Mouse (Mus musculus) NIH3T3 (cell line): Measurements from ENCODE around the gene Dkkl1.

Experiments
- DNase-seq: peaks from one replicate; pipeline ENCODE4 v3.0.0-alpha.2; 2012; ENCODE audit warnings: low read depth

Gene Dkkl1

GRCm38 (mm10) chr7:45193406-45193805, 18.5 kb downstream of the Dkkl1 start:
- DNase-seq: no peak

- DNase-seq: no peak
Measured at GRCm38 (mm10) chr7:45192585-45193310, 19.2 kb downstream of the Dkkl1 start.

DNA sequence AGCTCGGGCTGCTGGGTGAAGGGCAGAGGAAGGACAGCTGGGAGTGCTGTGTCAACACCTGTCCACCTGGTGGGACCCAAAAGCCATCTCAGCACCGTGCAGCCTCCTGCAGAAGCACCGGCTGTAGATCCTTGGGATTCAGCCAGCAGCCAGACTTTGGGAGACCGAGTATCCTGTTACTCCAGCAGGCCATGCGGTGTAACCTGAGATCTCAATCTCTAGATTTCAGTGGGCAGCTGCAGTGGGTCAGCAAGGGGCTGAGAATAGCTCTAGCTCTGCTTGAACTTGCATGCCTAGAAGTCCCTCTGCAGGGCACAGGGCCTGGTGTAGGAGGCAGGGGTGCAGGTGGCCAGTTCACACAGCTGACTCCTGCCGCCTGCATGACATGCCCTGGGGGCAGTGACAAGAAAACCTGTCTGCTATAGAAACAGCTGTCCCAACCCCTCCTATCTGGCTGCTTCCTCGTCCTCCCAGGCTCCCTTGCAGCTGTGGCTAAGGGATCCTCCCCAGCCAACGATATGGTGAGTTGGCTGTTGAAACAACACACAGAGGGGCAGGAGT, 20.1 kb downstream of the Dkkl1 start:
- peak; percentile 66 for DNase-seq

DNA sequence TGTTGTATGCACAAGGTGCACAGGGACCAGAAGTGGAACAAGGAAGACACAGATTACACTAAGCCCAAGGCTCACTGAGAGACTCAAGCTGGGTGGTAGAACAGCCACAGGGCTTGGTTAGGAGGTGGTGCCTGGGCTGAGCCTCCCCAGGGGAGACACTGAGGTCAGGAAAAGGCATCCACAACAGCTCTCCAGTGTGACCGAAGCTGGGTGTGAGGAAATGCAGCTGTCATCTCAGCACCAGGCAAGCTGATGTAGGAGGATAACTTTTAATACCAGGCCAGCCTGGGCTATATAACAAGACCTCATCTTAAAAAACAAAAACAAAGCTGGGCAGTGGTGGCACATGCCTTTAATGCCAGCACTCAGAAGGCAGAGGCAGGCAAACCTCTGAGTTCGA, 20.8 kb downstream of the Dkkl1 start:
- no peak for DNase-seq

- peak; percentile 35 for DNase-seq
Measured at GRCm38 (mm10) chr7:45190186-45190585, 21.8 kb downstream of the Dkkl1 start.

GRCm38 (mm10) chr7:45189600-45189999, 22.3 kb downstream of the Dkkl1 start:
- no peak for DNase-seq

- DNase-seq: no peak
Measured at GRCm38 (mm10) chr7:45185921-45186320, 26.0 kb downstream of the Dkkl1 start.

DNA sequence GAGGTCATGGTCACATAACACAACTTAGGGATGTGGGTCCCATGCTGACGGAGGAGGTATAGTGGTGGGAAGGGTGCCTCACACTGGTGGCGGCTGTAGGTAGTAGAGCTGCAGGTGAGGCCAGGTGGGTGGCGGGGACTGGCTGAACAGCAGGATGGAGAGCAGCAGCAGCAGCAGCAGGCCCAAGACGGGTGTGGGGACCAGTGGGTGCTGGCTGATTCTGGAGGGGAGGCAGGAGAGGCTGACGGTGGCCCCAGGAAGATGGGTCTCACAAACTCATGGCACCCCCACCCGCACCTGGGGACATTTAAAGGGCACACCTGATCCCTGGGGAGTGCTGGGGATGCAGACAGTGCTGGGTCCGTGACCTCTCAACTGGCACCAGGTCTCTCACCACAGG, 28.3 kb downstream of the Dkkl1 start:
- no peak for DNase-seq

DNA sequence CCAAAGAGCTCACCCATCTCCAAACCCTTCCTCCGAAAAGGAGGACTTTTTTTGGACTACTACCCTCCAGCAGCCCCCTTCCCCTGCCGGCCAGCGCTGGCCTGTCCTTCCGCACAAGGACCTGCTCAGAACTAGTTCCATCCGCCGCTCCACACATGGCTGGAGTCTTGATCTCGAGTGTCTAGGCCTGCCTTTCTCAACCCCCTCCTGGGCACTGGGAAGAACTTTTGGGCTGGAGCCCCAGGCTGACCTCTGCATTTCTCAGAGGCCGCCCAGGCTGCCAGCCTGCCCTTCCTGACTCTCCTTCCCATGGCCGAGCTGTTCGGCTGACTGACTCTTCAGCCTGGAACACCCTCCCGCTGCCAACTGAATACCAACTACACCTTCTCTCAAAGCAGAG, 29.3 kb downstream of the Dkkl1 start:
- DNase-seq: no peak

- peak; percentile 25 for DNase-seq
Measured at GRCm38 (mm10) chr7:45182199-45182601, 29.7 kb downstream of the Dkkl1 start.

DNA sequence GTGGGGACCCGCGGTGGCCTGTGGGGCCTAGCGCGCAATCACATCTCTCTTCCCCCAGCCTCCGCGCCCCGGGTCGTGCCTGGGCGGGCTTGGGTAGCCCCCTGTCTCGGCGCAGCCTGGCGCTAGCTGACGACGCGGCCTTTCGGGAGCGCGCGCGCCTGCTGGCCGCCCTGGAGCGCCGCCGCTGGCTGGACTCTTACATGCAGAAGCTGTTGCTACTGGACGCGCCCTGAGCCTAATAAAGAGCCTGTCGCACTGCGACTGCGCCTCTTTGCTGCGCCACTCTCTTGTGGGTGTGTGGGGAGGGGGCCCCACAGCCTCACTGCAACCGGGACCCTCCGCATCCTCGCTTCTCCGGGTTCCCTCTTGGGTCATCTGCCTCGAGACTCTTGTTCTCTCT, 30.4 kb downstream of the Dkkl1 start:
- no peak for DNase-seq

DNA sequence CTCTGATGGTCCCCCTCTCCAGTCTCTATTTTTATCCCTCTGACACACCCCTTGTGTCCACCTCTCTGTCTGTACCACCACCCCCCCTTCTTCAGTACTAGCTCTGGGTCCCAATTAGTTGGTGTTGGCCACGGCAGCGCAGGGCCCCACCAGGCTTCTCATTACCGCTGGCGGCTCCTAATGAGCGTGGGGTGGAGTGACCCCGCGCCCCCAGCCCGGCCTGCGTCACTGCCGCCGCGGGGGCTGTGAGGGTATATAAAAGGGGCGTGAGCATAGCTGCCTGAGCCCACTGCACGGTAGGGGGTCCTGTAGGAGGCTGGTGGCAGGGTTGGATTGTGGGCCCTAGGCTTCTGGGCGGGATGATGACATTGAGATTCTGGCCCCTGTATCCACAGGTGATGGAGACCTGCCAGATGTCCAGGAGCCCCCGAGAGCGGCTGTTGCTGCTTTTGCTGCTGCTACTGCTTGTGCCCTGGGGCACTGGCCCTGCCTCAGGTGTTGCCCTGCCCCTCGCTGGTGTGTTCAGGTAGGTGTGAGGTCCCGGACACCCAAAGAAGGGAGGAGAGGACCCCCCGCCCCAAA, 31.0 kb downstream of the Dkkl1 start, which contains the start of gene Pth2:
TSS of gene Pth2 (plus strand) at position 100 of the 582 bp plus-strand sequence.
- DNase-seq: no peak

GRCm38 (mm10) chr7:45179469-45179868, 32.5 kb downstream of the Dkkl1 start, which contains the start of gene Gfy:
Gene Gfy, minus strand, starts transcription at chr7:45179569.
- no peak for DNase-seq

DNA sequence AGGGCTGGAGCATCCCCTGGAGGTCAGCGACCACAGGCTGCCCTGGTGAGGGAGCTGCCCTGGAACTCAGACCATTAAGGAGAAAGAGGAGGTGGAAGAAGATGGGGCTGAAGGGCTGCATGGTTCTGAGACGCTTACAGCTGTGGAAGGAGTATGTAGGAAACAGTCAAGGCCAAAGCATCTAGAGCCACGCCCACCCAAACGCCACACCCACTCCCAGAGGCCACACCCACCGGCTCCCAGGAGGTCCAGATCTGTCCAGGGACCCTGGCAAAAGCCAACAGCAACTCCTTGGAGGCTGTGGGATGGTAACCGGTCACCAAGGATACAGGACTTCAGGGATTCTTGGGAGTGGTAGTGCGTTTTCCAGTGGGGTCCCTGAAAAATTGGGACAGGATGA, 33.4 kb downstream of the Dkkl1 start:
- DNase-seq: no peak

DNA sequence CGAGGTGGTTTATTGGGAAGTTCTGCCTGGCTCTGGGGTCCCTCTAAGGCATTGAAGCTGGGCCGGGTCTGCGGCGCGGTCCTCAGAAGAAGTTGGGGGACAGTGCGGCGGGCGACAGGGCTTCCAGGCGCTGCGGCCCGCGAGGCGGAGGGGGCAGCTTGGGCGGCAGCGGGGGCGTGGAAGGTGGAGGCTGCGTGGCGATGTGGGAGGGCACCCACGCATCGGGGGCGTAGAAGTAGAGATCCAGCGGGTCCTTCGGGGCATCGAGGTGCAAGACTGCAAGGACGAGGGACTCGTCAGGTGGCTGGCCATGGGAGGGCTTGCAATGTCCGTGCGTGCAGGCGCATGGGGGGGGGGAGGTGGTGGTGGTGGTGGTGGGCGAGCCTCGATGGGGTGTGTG, 35.6 kb downstream of the Dkkl1 start:
- no peak for DNase-seq

GRCm38 (mm10) chr7:45175929-45176328, 36.0 kb downstream of the Dkkl1 start:
- DNase-seq: no peak

GRCm38 (mm10) chr7:45175398-45175797, 36.5 kb downstream of the Dkkl1 start:
- no peak for DNase-seq

GRCm38 (mm10) chr7:45174567-45175280, 37.2 kb downstream of the Dkkl1 start:
- no peak for DNase-seq

DNA sequence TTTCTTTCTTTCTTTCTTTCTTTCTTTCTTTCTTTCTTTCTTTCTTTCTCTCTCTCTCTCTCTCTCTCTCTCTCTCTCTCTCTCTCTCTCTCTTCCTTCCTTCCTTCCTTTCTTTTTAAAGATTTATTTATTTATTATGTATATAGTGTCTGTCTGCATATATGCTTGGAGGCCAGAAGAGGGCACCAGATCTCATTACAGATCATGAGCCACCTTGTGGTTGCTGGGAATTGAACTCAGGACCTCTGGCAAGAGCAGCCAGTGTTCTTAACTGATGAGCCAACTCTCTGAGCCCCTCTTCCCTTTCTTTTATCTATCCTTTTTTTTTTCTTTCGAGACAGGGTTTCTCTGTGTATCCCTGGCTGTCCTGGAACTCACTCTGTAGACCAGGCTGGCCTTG, 38.2 kb downstream of the Dkkl1 start:
- peak; percentile 75 for DNase-seq

GRCm38 (mm10) chr7:45172974-45173373, 39.0 kb downstream of the Dkkl1 start:
- DNase-seq: peak; percentile 35

DNA sequence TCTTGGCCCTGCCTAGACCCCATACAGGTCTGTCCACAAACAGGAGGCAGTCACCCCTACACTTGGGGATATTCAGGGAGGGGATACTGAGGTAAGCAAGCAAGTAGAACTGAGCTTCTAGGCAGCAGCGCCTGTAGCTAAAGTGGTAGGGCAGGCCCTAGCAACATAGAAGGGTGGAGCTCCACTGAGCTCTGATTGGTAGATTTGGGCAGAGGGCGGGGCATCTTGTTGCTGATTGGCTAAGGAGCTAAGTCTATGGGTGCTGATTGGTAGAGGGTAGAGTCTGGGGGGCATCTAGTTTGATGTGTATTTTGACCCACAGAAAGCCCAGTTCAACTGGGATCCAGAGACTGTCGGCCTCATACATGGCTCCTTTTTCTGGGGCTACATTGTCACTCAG, 42.5 kb downstream of the Dkkl1 start:
- DNase-seq: no peak

- no peak for DNase-seq
Measured at GRCm38 (mm10) chr7:45168656-45169055, 43.3 kb downstream of the Dkkl1 start.
